Mouse (Mus musculus): ENCODE results near the gene Elovl1.

DNA sequence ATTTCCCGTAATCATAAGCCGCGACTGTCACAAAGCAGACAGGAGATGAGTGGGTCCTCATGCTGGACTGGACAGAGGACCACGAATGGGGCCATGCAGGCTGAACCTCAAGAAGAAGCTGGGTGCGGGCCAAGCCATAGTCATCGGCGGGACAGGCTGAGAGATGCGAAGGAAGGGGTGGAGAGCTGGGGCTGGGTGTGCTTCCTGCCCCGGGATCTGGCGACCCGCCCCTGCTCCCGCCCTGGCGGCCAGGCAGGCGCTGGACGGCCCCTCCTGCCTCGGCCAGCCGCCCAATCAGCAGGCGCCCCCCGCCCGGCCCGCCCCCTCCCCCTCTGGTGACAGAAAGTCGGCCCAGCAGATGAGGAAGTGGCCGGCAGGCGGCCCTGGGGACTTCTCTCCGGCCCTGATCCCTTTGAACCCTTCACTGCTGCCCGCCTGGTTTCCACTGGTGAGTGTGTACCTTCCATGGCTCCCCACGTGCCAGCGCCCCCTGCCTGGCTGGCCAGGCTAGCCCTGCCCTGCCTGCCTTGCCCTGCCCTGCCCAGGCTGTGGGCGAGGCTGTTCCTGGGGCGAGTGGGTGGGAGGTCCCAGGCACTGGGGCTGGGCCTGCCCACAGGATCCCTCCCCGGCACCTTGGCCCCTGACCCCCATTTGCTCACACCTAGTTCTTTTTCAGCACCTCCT lies at the start of gene Elovl1:
- TF ChIP-seq FLI1 (IDR thresholded peaks at IDR 0.05; ENCODE audit: low read length) (no peak), GATA1 (IDR thresholded peaks at IDR 0.05; ENCODE audit: borderline replicate concordance, low read length) (no peak)
